Mouse (Mus musculus): ENCODE measurements at regions not wholly inside any gene's neighbourhood (a gene's known extent, or its start where the extent isn't known, plus 50 kb on each side); places are given as distances from the start of the nearest gene placed in this dataset.

- TF ChIP-seq POLR2A (IDR thresholded peaks at IDR 0.05; ENCODE audit: borderline replicate concordance, insufficient read depth, low read length) (no peak), CTCF (IDR thresholded peaks at IDR 0.05; ENCODE audit: borderline replicate concordance, insufficient read depth, low read depth, low read length) (no peak)
These were observed 162.2 kb downstream of the Gm5426 start for GRCm38 (mm10) chr10:96298566-96298965.

Measured in cerebellum, adult 2 months (tissue).